Mouse (Mus musculus) stomach, embryonic 15.5 days (tissue): Measurements from ENCODE around the gene Gm10719. TPM values are rescaled to one million over a fixed set of nuclear protein-coding genes. Genes with fewer than 3 reads are reported as not detected.
A peak's percentile ranks its signal among the peaks of the same experiment; 100 is the strongest.
"Not testable (repeated sequence)": the region's sequence is repeated elsewhere in the genome, so short reads cannot be mapped to it uniquely, and the experiment has no call there.

Experiments
- ATAC-seq: fragments of 200-750 bp; cut with Nextera tagmentation; 2 replicates; pipeline ENCODE4 v1.8.0; 2017; ENCODE audit warnings: low read depth, moderate number of reproducible peaks, moderate TSS enrichment; ENCODE audit not compliant: insufficient read depth, low FRiP score
- H3K27ac ChIP-seq: fragments of 300-500 bp; sonication (generic); 2 replicates; pipeline ENCODE4 v1.5.1; 2015; ENCODE audit warnings: mild to moderate bottlenecking, inconsistent platforms
- H3K27me3 ChIP-seq: fragments of 300-500 bp; sonication (generic); replicated peaks from 2 replicates; pipeline ENCODE4 v1.6.1; 2015; ENCODE audit warnings: inconsistent platforms
- H3K36me3 ChIP-seq: fragments of 300-500 bp; sonication (generic); 2 replicates; pipeline ENCODE4 v1.6.1; 2015; ENCODE audit warnings: inconsistent platforms
- H3K4me1 ChIP-seq: fragments of 300-500 bp; sonication (generic); 2 replicates; pipeline ENCODE4 v1.6.1; 2015; ENCODE audit warnings: inconsistent platforms
- H3K4me2 ChIP-seq: fragments of 300-500 bp; sonication (generic); 2 replicates; pipeline ENCODE4 v1.6.1; 2015; ENCODE audit warnings: mild to moderate bottlenecking, inconsistent platforms
- H3K4me3 ChIP-seq: fragments of 300-500 bp; sonication (generic); replicated peaks from 2 replicates; pipeline ENCODE4 v1.5.1; 2015; ENCODE audit warnings: inconsistent platforms
- H3K9ac ChIP-seq: fragments of 300-500 bp; sonication (generic); 2 replicates; pipeline ENCODE4 v1.6.1; 2015; ENCODE audit warnings: inconsistent platforms
- H3K9me3 ChIP-seq: fragments of 300-500 bp; sonication (generic); 2 replicates; pipeline ENCODE4 v1.6.1; 2016; ENCODE audit warnings: inconsistent platforms
- whole genome bisulfite sequencing: fragments of 180-500 bp; shearing (Covaris S2); methylation state at CpG from one replicate; pipeline ENCODE4 v1.1.7; 2015; 5-methylcytosine and 5-hydroxymethylcytosine counted together
- polyA plus RNA-seq: library from polyadenylated mRNA; unstranded; fragments of >200 nt; fragmentation: Nextera tagmentation; extraction: Ambion mirVana; gene quantifications from 2 replicates; pipeline ENCODE4 v1.2.1, GENCODE M21; 2015

Gene Gm10719
- polyA plus RNA-seq = 0.24 TPM in 1 of 2 replicates, not detected in the other

DNA sequence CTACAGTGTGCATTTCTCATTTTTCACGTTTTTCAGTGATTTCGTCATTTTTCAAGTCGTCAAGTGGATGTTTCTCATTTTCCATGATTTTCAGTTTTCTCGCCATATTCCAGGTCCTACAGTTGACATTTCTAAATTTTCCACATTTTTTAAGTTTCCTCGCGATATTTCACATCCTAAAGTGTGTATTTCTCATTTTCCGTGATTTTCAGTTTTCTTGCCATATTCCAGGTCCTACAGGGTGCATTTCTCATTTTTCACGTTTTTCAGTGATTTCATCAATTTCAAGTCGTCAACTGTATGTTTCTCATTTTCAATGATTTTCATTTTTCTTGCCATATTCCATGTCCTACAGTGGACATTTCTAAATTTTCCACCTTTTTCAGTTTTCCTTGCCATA, at the start of gene Gm10719:
Gene Gm10719 (plus strand): TSS at position 301 of the 400 bp plus-strand sequence.
- not testable (repeated sequence) for H3K4me3 ChIP-seq, H3K27ac ChIP-seq, H3K9me3 ChIP-seq, ATAC-seq, H3K27me3 ChIP-seq, H3K4me1 ChIP-seq, H3K36me3 ChIP-seq, H3K9ac ChIP-seq, H3K4me2 ChIP-seq
- 57% methylated on average over 2 of the region's 9 CpGs for WGBS

- not testable (repeated sequence) for H3K36me3 ChIP-seq, H3K9ac ChIP-seq, H3K4me1 ChIP-seq, H3K27me3 ChIP-seq, H3K27ac ChIP-seq, H3K9me3 ChIP-seq, H3K4me3 ChIP-seq, H3K4me2 ChIP-seq, ATAC-seq
- 71% methylated on average over 12 of the region's 12 CpGs for WGBS
These were observed 16.7 kb upstream of the Gm10719 start, which contains the start of gene Gm10722 for GRCm38 (mm10) chr9:3000445-3000972. Gene Gm10722, plus strand, starts transcription at chr9:3000922.

- not testable (repeated sequence) for ATAC-seq, H3K4me3 ChIP-seq, H3K9ac ChIP-seq, H3K36me3 ChIP-seq, H3K4me2 ChIP-seq, H3K27me3 ChIP-seq, H3K9me3 ChIP-seq, H3K27ac ChIP-seq, H3K4me1 ChIP-seq
- 62% methylated on average over 8 of the region's 8 CpGs for WGBS
These were observed 16.2 kb upstream of the Gm10719 start for GRCm38 (mm10) chr9:3001006-3001405.

DNA sequence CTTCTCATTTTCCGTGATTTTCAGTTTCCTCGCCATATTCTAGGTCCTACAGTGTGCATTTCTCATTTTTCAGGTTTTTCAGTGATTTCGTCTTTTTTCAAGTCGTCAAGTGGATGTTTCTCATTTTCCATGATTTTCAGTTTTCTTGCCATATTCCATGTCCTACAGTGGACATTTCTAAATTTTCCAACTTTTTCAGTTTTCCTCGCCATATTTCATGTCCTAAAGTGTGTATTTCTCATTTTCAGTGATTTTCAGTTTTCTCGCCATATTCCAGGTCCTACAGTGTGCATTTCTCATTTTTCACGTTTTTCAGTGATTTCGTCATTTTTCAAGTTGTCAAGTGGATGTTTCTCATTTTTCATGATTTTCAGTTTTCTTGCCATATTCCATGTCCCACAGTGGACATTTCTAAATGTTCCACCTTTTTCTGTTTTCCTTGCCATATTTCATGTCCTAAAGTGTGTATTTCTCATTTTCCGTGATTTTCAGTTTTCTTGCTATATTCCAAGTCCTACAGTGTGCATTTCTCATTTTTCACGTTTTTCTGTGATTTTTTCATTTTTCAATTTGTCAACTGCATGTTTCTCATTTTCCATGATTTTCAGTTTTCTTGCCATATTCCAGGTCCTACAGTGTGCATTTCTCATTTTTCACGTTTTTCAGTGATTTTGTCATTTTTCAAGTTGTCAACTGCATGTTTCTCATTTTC, 15.1 kb upstream of the Gm10719 start:
- H3K27me3 ChIP-seq, H3K4me2 ChIP-seq, H3K9me3 ChIP-seq, H3K9ac ChIP-seq, H3K4me3 ChIP-seq, H3K27ac ChIP-seq, H3K4me1 ChIP-seq, H3K36me3 ChIP-seq: not testable (repeated sequence)
- WGBS = 64% methylated on average over 9 of the region's 11 CpGs
- peak; percentile 77 for ATAC-seq

- not testable (repeated sequence) for H3K27ac ChIP-seq, H3K27me3 ChIP-seq, H3K4me3 ChIP-seq, H3K36me3 ChIP-seq, ATAC-seq, H3K9ac ChIP-seq, H3K4me2 ChIP-seq, H3K9me3 ChIP-seq, H3K4me1 ChIP-seq
- 72% methylated on average over 6 of the region's 14 CpGs for WGBS
These were observed 14.3 kb upstream of the Gm10719 start, which contains the start of gene Gm11168 for GRCm38 (mm10) chr9:3002794-3003396. Gene Gm11168, plus strand, starts transcription at chr9:3003346.

- 83% methylated on average over 1 of the region's 5 CpGs for WGBS
- not testable (repeated sequence) for H3K27me3 ChIP-seq, H3K4me2 ChIP-seq, H3K27ac ChIP-seq, H3K4me3 ChIP-seq, ATAC-seq, H3K4me1 ChIP-seq, H3K9me3 ChIP-seq, H3K9ac ChIP-seq, H3K36me3 ChIP-seq
These were observed 11.0 kb upstream of the Gm10719 start for GRCm38 (mm10) chr9:3006179-3006578.

GRCm38 (mm10) chr9:3006636-3007035, 10.6 kb upstream of the Gm10719 start:
- not testable (repeated sequence) for H3K9me3 ChIP-seq, H3K27ac ChIP-seq, H3K9ac ChIP-seq, H3K4me1 ChIP-seq, H3K4me2 ChIP-seq, H3K27me3 ChIP-seq, H3K4me3 ChIP-seq, H3K36me3 ChIP-seq
- 70% methylated on average over 8 of the region's 8 CpGs for WGBS
- peak; percentile 66 for ATAC-seq

GRCm38 (mm10) chr9:3007272-3007671, 9.9 kb upstream of the Gm10719 start:
- WGBS = 77% methylated on average over 8 of the region's 9 CpGs
- H3K27me3 ChIP-seq, H3K4me3 ChIP-seq, H3K9me3 ChIP-seq, H3K36me3 ChIP-seq, H3K9ac ChIP-seq, H3K4me2 ChIP-seq, H3K4me1 ChIP-seq, H3K27ac ChIP-seq: not testable (repeated sequence)
- ATAC-seq = peak; percentile 18; the same call in 1 of the 2 replicates

DNA sequence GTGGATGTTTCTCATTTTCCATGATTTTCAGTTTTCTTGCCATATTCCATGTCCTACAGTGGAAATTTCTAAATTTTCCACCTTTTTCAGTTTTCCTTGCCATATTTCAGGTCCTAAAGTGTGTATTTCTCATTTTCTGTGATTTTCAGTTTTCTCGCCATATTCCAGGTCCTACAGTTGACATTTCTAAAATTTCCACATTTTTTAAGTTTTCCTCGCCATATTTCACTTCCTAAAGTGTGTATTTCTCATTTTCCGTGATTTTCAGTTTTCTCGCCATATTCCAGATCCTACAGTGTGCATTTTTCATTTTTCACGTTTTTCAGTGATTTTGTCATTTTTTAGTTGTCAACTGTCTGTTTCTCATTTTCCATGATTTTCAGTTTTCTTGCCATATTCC, 7.9 kb upstream of the Gm10719 start:
- peak; percentile 24; the same call in 1 of the 2 replicates for ATAC-seq
- H3K9me3 ChIP-seq, H3K4me2 ChIP-seq, H3K36me3 ChIP-seq, H3K4me3 ChIP-seq, H3K27me3 ChIP-seq, H3K4me1 ChIP-seq, H3K9ac ChIP-seq, H3K27ac ChIP-seq: not testable (repeated sequence)
- no CpG with 5 or more reads among the region's 5 CpGs for WGBS

DNA sequence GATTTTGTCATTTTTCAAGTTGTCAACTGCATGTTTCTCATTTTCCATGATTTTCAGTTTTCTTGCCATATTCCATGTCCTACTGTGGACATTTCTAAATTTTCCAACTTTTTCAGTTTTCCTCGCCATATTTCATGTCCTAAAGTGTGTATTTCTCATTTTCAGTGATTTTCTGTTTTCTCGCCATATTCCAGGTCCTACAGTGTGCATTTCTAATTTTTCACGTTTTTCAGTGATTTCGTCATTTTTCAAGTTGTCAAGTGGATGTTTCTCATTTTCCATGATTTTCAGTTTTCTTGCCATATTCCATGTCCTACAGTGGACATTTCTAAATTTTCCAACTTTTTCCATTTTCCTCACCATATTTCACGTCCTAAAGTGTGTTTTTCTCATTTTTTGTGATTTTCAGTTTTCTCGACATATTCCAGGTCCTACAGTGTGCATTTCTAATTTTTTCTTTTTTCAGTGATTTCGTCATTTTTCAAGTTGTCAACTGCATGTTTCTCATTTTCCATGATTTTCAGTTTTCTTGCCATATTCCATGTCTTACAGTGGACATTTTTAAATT, 5.1 kb upstream of the Gm10719 start:
- not testable (repeated sequence) for H3K4me1 ChIP-seq

DNA sequence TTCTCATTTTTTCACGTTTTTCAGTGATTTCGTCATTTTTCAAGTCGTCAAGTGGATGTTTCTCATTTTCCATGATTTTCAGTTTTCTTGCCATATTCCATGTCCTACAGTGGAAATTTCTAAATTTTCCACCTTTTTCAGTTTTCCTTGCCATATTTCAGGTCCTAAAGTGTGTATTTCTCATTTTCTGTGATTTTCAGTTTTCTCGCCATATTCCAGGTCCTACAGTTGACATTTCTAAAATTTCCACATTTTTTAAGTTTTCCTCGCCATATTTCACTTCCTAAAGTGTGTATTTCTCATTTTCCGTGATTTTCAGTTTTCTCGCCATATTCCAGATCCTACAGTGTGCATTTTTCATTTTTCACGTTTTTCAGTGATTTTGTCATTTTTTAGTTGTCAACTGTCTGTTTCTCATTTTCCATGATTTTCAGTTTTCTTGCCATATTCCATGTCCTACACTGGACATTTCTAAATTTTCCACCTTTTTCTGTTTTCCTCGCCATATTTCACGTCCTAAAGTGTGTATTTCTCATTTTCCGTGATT, 4.4 kb upstream of the Gm10719 start, which contains the start of gene Gm10721:
Gene Gm10721 (plus strand): TSS at position 408 of the 547 bp plus-strand sequence.
- H3K36me3 ChIP-seq, H3K4me2 ChIP-seq, H3K27me3 ChIP-seq, H3K9me3 ChIP-seq, H3K27ac ChIP-seq, H3K4me3 ChIP-seq, H3K4me1 ChIP-seq, H3K9ac ChIP-seq: not testable (repeated sequence)
- no CpG with 5 or more reads among the region's 11 CpGs for WGBS
- ATAC-seq = peak; percentile 61

More for the DNA sequence above, 5.1 kb upstream of the Gm10719 start:
- ATAC-seq, H3K27me3 ChIP-seq, H3K9me3 ChIP-seq, H3K9ac ChIP-seq, H3K4me3 ChIP-seq, H3K4me2 ChIP-seq, H3K27ac ChIP-seq, H3K36me3 ChIP-seq: not testable (repeated sequence)
- 83% methylated on average over 3 of the region's 7 CpGs for WGBS

- H3K4me2 ChIP-seq, H3K27ac ChIP-seq, H3K4me1 ChIP-seq, H3K4me3 ChIP-seq, H3K36me3 ChIP-seq, H3K9ac ChIP-seq, H3K9me3 ChIP-seq, H3K27me3 ChIP-seq, ATAC-seq: not testable (repeated sequence)
- WGBS = 66% methylated on average over 5 of the region's 9 CpGs
These were observed 1.9 kb upstream of the Gm10719 start, which contains the start of gene Gm10720 for GRCm38 (mm10) chr9:3015354-3015753. Gene Gm10720, plus strand, starts transcription at chr9:3015654.
